Mouse (Mus musculus) ES-Bruce4 (cell line): ENCODE measurements around the gene Siva1. TPM values are rescaled to one million over a fixed set of nuclear protein-coding genes. Genes with fewer than 3 reads are reported as not detected.
A peak's percentile ranks its signal among the peaks of the same experiment; 100 is the strongest.

ENCODE experiments used
- H3K27ac ChIP-seq: 2 replicates; pipeline ENCODE4 v1.5.1; 2012; ENCODE audit warnings: low read length, inconsistent platforms; ENCODE audit not compliant: insufficient read depth
- H3K27me3 ChIP-seq: 2 replicates; pipeline ENCODE4 v1.6.1; 2012; ENCODE audit warnings: mild to moderate bottlenecking, low read length, inconsistent platforms; ENCODE audit not compliant: control insufficient read depth, poor library complexity, insufficient read depth, severe bottlenecking
- H3K36me3 ChIP-seq: 2 replicates; pipeline ENCODE4 v1.6.1; 2012; ENCODE audit warnings: inconsistent platforms, mild to moderate bottlenecking, low read length, moderate library complexity; ENCODE audit not compliant: control insufficient read depth, poor library complexity, insufficient read depth, severe bottlenecking
- H3K4me1 ChIP-seq: one replicate; pipeline ENCODE4 v1.8.1; 2011; ENCODE audit warnings: low read length; ENCODE audit not compliant: control insufficient read depth, insufficient read depth
- H3K4me3 ChIP-seq: 2 replicates; pipeline ENCODE4 v1.5.1; 2011; ENCODE audit warnings: low read depth, mild to moderate bottlenecking, low read length
- H3K9ac ChIP-seq: 2 replicates; pipeline ENCODE4 v1.6.1; 2012; ENCODE audit warnings: low read depth, mild to moderate bottlenecking, inconsistent platforms; ENCODE audit not compliant: poor library complexity, severe bottlenecking
- H3K9me3 ChIP-seq: replicated peaks from 2 replicates; pipeline ENCODE4 v1.6.1; 2012; ENCODE audit warnings: mild to moderate bottlenecking, low read length, inconsistent platforms; ENCODE audit not compliant: control insufficient read depth, poor library complexity, insufficient read depth, severe bottlenecking
- CTCF ChIP-seq: IDR thresholded peaks from one replicate; pipeline ENCODE4 v1.8.1; 2011; ENCODE audit warnings: low read depth, low read length
- EP300 ChIP-seq: IDR thresholded peaks from 2 replicates; pipeline ENCODE4 v1.6.1; 2011; ENCODE audit warnings: low read depth, low read length; ENCODE audit not compliant: insufficient read depth
- POLR2A ChIP-seq: IDR thresholded peaks from one replicate; pipeline ENCODE4 v1.8.1; 2011; ENCODE audit warnings: low read length; ENCODE audit not compliant: insufficient read depth
- polyA plus RNA-seq: library from polyadenylated mRNA; stranded (reverse); fragments of >200 nt; gene quantifications from 2 replicates; pipeline ENCODE4 v1.2.4, GENCODE M21; 2011; ENCODE audit warnings: low read depth; ENCODE audit not compliant: missing spikeins, insufficient read depth, insufficient read length

Gene Siva1
- polyA plus RNA-seq, 1 experiment: 103 TPM

- Histone ChIP-seq H3K27me3 (peaks cover 2% of the 10 kb centered on the region), H3K9ac (peak overlapping the region; percentile 68), H3K27ac (no peak overlapping the region), H3K36me3 (no peaks in the 10 kb centered on the region), H3K4me1 (no peaks in the 10 kb centered on the region), H3K4me3 (peak overlapping the region; percentile 68), H3K9me3 (no peaks in the 10 kb centered on the region)
- no peak for TF ChIP-seq EP300
- TF ChIP-seq CTCF: no peak
- no peak for TF ChIP-seq POLR2A
These were observed 33.6 kb downstream of the Siva1 start for GRCm38 (mm10) chr12:112677943-112678554.

GRCm38 (mm10) chr12:112678555-112679026 is 34.1 kb downstream of the Siva1 start, which contains the start of gene Zbtb42:
Gene Zbtb42, plus strand, starts transcription at chr12:112678828.
- Histone ChIP-seq H3K4me3 (peak within 1 kb of the TSS; percentile 68), H3K27me3 (peaks cover 2% of the 10 kb centered on the region), H3K9me3 (no peaks in the 10 kb centered on the region), H3K9ac (peak within 1 kb of the TSS; percentile 68), H3K27ac (no peak within 1 kb of the TSS), H3K36me3 (no peaks in the 10 kb centered on the region), H3K4me1 (no peaks in the 10 kb centered on the region)
- TF ChIP-seq CTCF (no peak), EP300 (no peak), POLR2A (no peak)

GRCm38 (mm10) chr12:112679027-112679996 is 34.8 kb downstream of the Siva1 start:
- H3K27ac ChIP-seq: no peak overlapping the region
- H3K4me3 ChIP-seq: peak overlapping the region; percentile 68
- H3K27me3 ChIP-seq: peaks cover 2% of the 10 kb centered on the region
- H3K4me1 ChIP-seq: no peaks in the 10 kb centered on the region
- no peaks in the 10 kb centered on the region for H3K9me3 ChIP-seq
- no peaks in the 10 kb centered on the region for H3K36me3 ChIP-seq
- no peak for TF ChIP-seq EP300
- TF ChIP-seq POLR2A: no peak
- H3K9ac ChIP-seq: peak overlapping the region; percentile 68

GRCm38 (mm10) chr12:112683351-112683750 is 38.9 kb downstream of the Siva1 start:
- H3K4me1 ChIP-seq: no peaks in the 10 kb centered on the region
- no peaks in the 10 kb centered on the region for H3K9me3 ChIP-seq
- H3K27ac ChIP-seq: no peak overlapping the region
- H3K27me3 ChIP-seq: peaks cover 2% of the 10 kb centered on the region
- TF ChIP-seq EP300 (no peak), POLR2A (no peak), CTCF (no peak)
- no peak overlapping the region for H3K4me3 ChIP-seq
- no peak overlapping the region for H3K9ac ChIP-seq
- no peaks in the 10 kb centered on the region for H3K36me3 ChIP-seq

- no peaks in the 10 kb centered on the region for H3K36me3 ChIP-seq
- H3K27me3 ChIP-seq: no peaks in the 10 kb centered on the region
- H3K4me3 ChIP-seq: no peak overlapping the region
- no peak overlapping the region for H3K27ac ChIP-seq
- H3K4me1 ChIP-seq: no peaks in the 10 kb centered on the region
- H3K9ac ChIP-seq: no peak overlapping the region
- no peaks in the 10 kb centered on the region for H3K9me3 ChIP-seq
- TF ChIP-seq EP300 (no peak), CTCF (no peak), POLR2A (no peak)
These were observed 44.0 kb downstream of the Siva1 start for GRCm38 (mm10) chr12:112688458-112688857.
